Mouse (Mus musculus) limb, embryonic 15.5 days (tissue): ENCODE data around the gene Limk1. TPM values are rescaled to one million over a fixed set of nuclear protein-coding genes. Genes with fewer than 3 reads are reported as not detected.

ENCODE experiments used
- ATAC-seq: fragments of 200-750 bp; cut with Nextera tagmentation; 2 replicates; pipeline ENCODE4 v1.8.0; 2017; ENCODE audit warnings: low read depth, moderate TSS enrichment; ENCODE audit not compliant: insufficient number of reproducible peaks, low FRiP score, low TSS enrichment
- H3K27ac ChIP-seq: fragments of 300-500 bp; sonication (generic); 2 replicates; pipeline ENCODE4 v1.5.1; 2015; ENCODE audit warnings: moderate library complexity, mild to moderate bottlenecking, inconsistent platforms
- H3K27me3 ChIP-seq: fragments of 300-500 bp; sonication (generic); 2 replicates; pipeline ENCODE4 v1.6.1; 2015; ENCODE audit warnings: inconsistent platforms
- H3K36me3 ChIP-seq: fragments of 300-500 bp; sonication (generic); 2 replicates; pipeline ENCODE4 v1.6.1; 2015; ENCODE audit warnings: inconsistent platforms
- H3K4me1 ChIP-seq: fragments of 300-500 bp; sonication (generic); 2 replicates; pipeline ENCODE4 v1.6.1; 2015; ENCODE audit warnings: inconsistent platforms
- H3K4me2 ChIP-seq: fragments of 300-500 bp; sonication (generic); 2 replicates; pipeline ENCODE4 v1.6.1; 2015; ENCODE audit warnings: mild to moderate bottlenecking, inconsistent platforms
- H3K4me3 ChIP-seq: fragments of 300-500 bp; sonication (generic); 2 replicates; pipeline ENCODE4 v1.5.1; 2015; ENCODE audit warnings: mild to moderate bottlenecking, inconsistent platforms
- H3K9ac ChIP-seq: fragments of 300-500 bp; sonication (generic); 2 replicates; pipeline ENCODE4 v1.6.1; 2015; ENCODE audit warnings: inconsistent platforms
- H3K9me3 ChIP-seq: fragments of 300-500 bp; sonication (generic); 2 replicates; pipeline ENCODE4 v1.6.1; 2016; ENCODE audit warnings: inconsistent platforms
- WGBS: fragments of 180-500 bp; shearing (Covaris S2); methylation state at CpG from one replicate; pipeline ENCODE4 v1.1.7; 2015; 5-methylcytosine and 5-hydroxymethylcytosine counted together
- polyA plus RNA-seq: library from polyadenylated mRNA; unstranded; fragments of >200 nt; fragmentation: Nextera tagmentation; extraction: Ambion mirVana; gene quantifications from 2 replicates; pipeline ENCODE4 v1.2.1, GENCODE M21; 2015

Limk1 gene
- polyA plus RNA-seq, 1 experiment from 2014 or later = 7.0 TPM

DNA sequence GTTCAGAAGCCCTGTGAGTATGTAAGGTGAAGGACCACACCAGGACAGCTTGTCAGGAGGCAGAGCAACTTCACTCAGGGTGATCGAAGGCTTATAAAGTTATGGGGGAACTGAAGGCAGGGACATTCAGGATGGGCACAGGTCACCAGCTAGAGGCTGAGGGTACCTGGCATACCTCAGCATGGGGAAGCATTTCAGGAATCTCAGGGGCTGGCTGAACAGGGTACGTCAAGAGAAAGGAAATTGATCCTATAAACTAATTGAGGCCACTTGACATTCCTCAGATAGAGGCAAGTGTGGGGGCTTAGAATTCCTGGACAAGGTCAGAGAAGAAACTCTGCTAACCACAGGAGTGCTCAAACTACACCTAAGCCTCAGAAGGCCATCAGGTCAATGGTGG, 7.1 kb upstream of the Limk1 start:
- Histone ChIP-seq H3K4me2 (no peak overlapping the region), H3K9ac (no peak overlapping the region), H3K27me3 (no peaks in the 10 kb centered on the region), H3K27ac (no peak overlapping the region), H3K4me1 (no peaks in the 10 kb centered on the region), H3K36me3 (no peaks in the 10 kb centered on the region), H3K4me3 (no peak overlapping the region), H3K9me3 (no peaks in the 10 kb centered on the region)
- WGBS = 46% methylated on average over 2 of the region's 2 CpGs
- ATAC-seq = no peak

DNA sequence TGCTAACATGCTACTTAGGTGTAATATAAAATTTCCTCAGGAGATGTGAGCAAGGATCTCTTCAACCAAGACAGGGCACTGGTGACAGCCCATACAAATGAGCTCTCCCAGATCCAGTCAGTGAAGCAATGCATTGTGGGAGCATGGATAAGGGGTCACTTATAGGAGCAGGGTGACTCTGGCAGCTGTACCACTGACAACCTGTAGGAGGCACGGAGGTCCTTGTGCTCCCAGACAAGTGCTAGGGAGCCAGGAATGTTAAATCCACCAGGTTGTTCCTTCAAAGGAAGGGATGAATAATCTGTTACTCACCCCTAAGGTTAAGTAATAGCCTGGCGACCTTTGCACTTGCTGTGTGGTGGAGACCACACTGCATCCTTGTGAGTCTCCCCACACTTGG, 6.7 kb upstream of the Limk1 start:
- Histone ChIP-seq H3K9ac (no peak overlapping the region), H3K4me1 (no peaks in the 10 kb centered on the region), H3K27ac (no peak overlapping the region), H3K36me3 (no peaks in the 10 kb centered on the region), H3K4me3 (no peak overlapping the region), H3K4me2 (no peak overlapping the region), H3K27me3 (no peaks in the 10 kb centered on the region), H3K9me3 (no peaks in the 10 kb centered on the region)
- WGBS = 20% methylated on average over 2 of the region's 2 CpGs
- ATAC-seq = no peak

DNA sequence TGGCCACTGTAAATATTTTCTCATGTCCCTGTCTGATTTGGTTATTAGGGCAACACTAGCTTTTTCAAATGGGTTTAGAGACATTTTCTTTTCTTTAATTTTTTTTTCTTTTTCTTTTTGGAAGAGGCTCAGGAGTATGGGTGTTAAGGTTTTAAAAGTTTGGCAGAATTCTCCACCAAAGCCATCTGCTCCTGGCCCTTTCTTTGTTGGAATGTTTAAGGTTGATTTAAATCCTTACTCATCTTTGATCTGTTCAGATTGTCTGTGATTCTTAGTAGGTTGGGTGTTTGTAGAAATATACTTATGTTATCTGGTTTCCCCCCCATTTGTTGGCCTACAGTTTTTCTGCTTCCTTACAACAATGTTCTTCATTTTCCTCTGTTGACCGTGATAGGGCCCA, 4.3 kb upstream of the Limk1 start:
- WGBS = 94% methylated on average over 1 of the region's 1 CpGs

DNA sequence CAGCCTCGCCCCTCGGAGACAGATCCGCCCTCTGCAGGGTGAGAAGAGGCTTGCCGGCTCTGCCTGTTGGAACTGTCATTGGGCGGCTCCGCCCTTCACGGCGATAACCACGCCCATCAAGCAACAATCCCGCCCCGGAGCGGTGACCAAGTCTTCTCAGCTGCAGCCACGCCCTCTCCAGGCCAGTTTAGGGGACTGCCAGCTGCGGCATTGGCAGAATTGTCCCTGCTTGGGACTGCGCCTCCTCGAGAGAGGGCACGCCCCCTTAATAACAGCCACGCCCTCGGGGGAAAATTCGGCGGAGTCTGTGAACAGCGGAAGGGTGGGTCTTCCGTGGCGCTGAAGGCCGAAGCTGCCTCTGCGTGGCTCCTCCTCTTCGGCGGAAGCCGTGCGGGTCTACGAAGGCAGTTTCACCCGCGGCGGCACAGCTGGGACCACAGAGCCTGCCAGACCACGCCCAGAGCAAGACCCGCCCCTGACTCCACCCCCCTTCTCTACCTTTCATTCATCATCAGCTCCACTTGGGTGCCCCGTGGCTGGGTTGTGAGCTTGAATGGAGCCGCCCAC, 403 bp upstream of the Limk1 start:
- H3K27ac ChIP-seq = peak overlapping the region; percentile 84
- H3K4me3 ChIP-seq = peak overlapping the region; percentile 82
- peak; percentile 96 for ATAC-seq
- 0 out of 2 replicates have a peak, but pooled peaks cover 3% of the 10 kb centered on the region for H3K27me3 ChIP-seq
- H3K9ac ChIP-seq = peak overlapping the region; percentile 17; the same call in 1 of the 2 replicates
- H3K36me3 ChIP-seq = peaks cover 13% of the 10 kb centered on the region
- no peaks in the 10 kb centered on the region for H3K9me3 ChIP-seq
- peaks cover 17% of the 10 kb centered on the region for H3K4me1 ChIP-seq
- under 1% methylated on average over 37 of the region's 38 CpGs for WGBS
- peak overlapping the region; percentile 81 for H3K4me2 ChIP-seq

More for the DNA sequence above, 4.3 kb upstream of the Limk1 start:
- H3K9ac ChIP-seq = no peak overlapping the region
- H3K27me3 ChIP-seq = no peaks in the 10 kb centered on the region
- no peak overlapping the region for H3K4me2 ChIP-seq
- H3K9me3 ChIP-seq = no peaks in the 10 kb centered on the region
- no peak overlapping the region for H3K4me3 ChIP-seq
- H3K36me3 ChIP-seq = no peaks in the 10 kb centered on the region
- peaks cover 8% of the 10 kb centered on the region for H3K4me1 ChIP-seq
- no peak overlapping the region for H3K27ac ChIP-seq
- ATAC-seq = no peak

DNA sequence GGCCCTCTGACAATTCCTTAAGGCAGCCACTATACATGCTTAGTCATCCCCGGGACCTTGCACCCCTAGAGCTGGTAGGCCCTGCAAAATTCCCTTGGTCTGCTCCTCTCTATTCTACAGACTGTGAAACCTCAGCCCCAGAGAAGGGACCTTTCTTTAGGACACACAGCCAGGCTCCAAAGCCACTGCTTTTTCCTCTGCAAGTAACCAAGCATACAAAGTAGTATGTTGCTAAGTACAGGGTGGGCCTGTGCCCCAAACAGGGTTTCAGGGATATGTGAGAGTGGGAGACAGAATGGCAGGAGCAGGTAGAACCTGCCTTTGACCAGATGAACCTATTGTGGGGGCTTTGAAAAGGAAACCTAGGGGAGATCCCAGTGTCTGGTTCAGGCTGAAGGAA, 1.2 kb downstream of the Limk1 start:
- H3K4me3 ChIP-seq = peak overlapping the region; percentile 82
- 81% methylated on average over 1 of the region's 1 CpGs for WGBS
- H3K9me3 ChIP-seq = no peaks in the 10 kb centered on the region
- peaks cover 13% of the 10 kb centered on the region for H3K36me3 ChIP-seq
- ATAC-seq = no peak
- H3K27me3 ChIP-seq = 0 out of 2 replicates have a peak, but pooled peaks cover 3% of the 10 kb centered on the region
- peak overlapping the region; percentile 81 for H3K4me2 ChIP-seq
- peaks cover 17% of the 10 kb centered on the region for H3K4me1 ChIP-seq
- H3K9ac ChIP-seq = 0 out of 2 replicates have a peak overlapping the region, but pooled peaks have one; percentile 76
- H3K27ac ChIP-seq = no peak overlapping the region

DNA sequence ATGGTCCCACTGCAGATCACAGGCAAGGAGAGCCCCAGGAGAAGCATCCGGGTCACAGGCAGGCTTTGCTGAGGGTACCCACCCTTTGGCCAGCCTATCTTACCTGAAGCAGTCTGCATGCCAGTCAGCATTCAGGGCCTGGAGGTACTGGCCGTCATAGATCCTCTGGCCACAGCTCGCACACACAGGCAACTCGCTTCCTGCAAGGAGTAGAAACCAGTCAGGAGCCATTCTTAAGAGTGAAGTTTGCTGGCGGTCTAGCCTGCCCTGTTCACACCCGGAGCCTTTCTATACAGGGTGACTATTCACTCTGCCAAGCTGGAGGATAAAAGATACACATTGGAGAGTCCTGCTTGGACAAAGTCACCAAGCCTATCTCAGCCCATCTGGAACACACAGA, 1.9 kb downstream of the Limk1 start:
- Histone ChIP-seq H3K4me1 (peaks cover 17% of the 10 kb centered on the region), H3K4me3 (no peak overlapping the region), H3K4me2 (no peak overlapping the region), H3K27me3 (0 out of 2 replicates have a peak, but pooled peaks cover 3% of the 10 kb centered on the region), H3K36me3 (peaks cover 13% of the 10 kb centered on the region), H3K27ac (no peak overlapping the region), H3K9ac (no peak overlapping the region), H3K9me3 (no peaks in the 10 kb centered on the region)
- 87% methylated on average over 6 of the region's 6 CpGs for WGBS
- ATAC-seq = no peak

DNA sequence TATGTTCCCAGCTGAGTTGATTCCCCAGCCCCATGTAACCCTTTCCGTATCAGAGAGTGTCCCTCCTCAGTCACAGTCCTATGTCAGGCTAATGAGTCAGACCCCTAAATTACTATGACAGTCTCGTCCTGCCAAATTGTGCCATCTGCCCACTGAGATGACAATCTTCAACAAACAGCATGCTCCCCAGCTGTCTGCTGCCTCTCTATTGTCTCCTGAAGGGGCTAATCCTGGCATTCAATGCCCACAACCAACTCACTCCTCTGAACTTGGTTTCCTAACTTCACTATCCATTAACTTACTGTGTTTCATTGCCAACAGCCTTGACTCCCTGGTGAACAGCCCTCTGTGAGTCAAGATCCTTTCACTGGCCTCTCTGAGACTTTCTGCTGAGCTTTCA, 4.0 kb downstream of the Limk1 start:
- no peak overlapping the region for H3K4me3 ChIP-seq
- no peak overlapping the region for H3K9ac ChIP-seq
- H3K4me1 ChIP-seq = peaks cover 19% of the 10 kb centered on the region
- peaks cover 13% of the 10 kb centered on the region for H3K36me3 ChIP-seq
- H3K4me2 ChIP-seq = no peak overlapping the region
- H3K27me3 ChIP-seq = 0 out of 2 replicates have a peak, but pooled peaks cover 3% of the 10 kb centered on the region
- whole genome bisulfite sequencing = 74% methylated on average over 2 of the region's 2 CpGs
- no peaks in the 10 kb centered on the region for H3K9me3 ChIP-seq
- H3K27ac ChIP-seq = no peak overlapping the region
- no peak for ATAC-seq

DNA sequence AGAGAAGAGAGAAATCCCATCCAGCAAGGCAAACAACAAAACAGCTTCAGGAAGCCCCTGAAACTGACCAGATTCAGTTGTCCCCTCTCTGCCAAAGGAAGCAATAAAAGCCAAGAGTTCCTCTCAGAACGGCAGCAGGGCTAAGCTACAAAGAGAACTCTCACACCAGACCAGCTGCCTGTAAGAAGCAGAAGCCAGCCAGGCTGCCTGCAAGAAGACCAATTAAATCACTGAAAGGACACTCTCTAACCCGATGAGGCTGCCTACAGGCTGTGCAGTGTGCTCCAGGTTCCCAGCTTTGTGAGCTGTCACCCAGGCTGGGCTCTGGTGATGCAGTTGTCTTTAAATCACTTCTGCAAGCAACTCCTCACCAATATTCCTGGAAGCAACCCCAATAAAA, 4.6 kb downstream of the Limk1 start:
- no peak overlapping the region for H3K27ac ChIP-seq
- no peak for ATAC-seq
- 35% methylated on average over 2 of the region's 2 CpGs for WGBS

DNA sequence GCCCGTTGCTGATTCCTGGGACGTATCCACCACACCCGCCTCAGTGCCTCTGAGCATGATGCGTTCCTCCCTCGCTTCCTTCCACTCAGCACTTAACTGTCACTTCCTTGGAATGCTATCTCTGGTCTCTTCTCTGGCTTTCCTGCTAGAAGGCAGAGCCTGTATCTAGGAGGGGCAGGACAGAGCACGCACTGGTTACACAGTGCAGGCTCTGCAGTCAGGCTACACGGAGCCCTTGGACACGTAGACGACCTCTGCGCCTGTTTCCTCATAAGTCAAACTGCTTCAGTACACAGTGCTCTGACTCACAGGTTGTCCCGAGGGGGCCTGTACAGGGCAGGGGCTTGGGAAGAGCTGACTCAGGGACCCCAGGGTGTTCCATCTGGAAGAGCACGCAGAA, 8.2 kb downstream of the Limk1 start:
- no peaks in the 10 kb centered on the region for H3K27me3 ChIP-seq

More for the DNA sequence above, 4.6 kb downstream of the Limk1 start:
- Histone ChIP-seq H3K27me3 (0 out of 2 replicates have a peak, but pooled peaks cover 3% of the 10 kb centered on the region), H3K4me1 (peaks cover 21% of the 10 kb centered on the region), H3K4me3 (no peak overlapping the region), H3K36me3 (peaks cover 13% of the 10 kb centered on the region), H3K4me2 (no peak overlapping the region), H3K9me3 (no peaks in the 10 kb centered on the region), H3K9ac (no peak overlapping the region)

DNA sequence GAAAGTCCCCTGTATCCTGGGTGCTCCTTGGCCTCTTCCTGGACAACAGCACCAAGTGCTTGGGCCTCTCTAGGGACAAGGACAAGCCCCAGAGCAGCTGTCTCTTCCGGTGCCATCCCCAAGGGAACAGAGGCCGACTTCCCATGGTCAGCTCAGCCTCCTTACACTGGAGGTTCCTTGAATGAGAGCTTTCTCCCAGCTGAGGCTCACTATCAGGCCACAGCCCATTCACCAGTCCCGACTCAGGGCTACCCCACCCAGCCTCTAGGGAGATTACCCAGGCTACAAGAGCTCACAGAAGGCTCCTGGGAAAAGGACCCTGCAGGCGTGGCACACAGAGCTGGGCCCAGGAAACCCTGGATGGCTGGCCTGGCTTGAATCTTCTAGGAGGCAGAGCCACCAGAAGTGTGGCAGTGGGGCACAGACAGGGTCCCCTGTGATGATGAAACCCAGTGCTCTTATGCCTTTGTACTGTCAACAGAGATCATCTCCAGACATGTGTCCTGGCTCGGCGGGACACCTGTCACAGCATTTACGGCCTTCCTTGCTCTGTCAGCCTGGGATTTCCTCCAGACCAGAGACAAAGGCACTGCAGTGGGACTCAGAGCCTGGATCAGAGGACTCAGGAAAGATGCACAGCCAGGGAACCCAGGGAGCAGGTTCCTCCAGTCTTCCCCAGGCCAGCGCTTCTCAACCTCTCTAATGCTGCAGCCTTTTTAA, 9.4 kb downstream of the Limk1 start:
- Histone ChIP-seq H3K4me2 (no peak overlapping the region), H3K36me3 (no peaks in the 10 kb centered on the region), H3K9me3 (no peaks in the 10 kb centered on the region), H3K27ac (no peak overlapping the region), H3K4me3 (no peak overlapping the region), H3K4me1 (peaks cover 35% of the 10 kb centered on the region), H3K27me3 (no peaks in the 10 kb centered on the region), H3K9ac (no peak overlapping the region)
- no peak for ATAC-seq
- WGBS = 52% methylated on average over 8 of the region's 8 CpGs

More for the DNA sequence above, 8.2 kb downstream of the Limk1 start:
- peaks cover 35% of the 10 kb centered on the region for H3K4me1 ChIP-seq
- H3K9me3 ChIP-seq = no peaks in the 10 kb centered on the region
- no peak overlapping the region for H3K4me3 ChIP-seq
- no peak overlapping the region for H3K4me2 ChIP-seq
- H3K9ac ChIP-seq = no peak overlapping the region
- H3K27ac ChIP-seq = no peak overlapping the region
- H3K36me3 ChIP-seq = 0 out of 2 replicates have a peak, but pooled peaks cover 5% of the 10 kb centered on the region
- WGBS = 64% methylated on average over 12 of the region's 12 CpGs
- no peak for ATAC-seq

DNA sequence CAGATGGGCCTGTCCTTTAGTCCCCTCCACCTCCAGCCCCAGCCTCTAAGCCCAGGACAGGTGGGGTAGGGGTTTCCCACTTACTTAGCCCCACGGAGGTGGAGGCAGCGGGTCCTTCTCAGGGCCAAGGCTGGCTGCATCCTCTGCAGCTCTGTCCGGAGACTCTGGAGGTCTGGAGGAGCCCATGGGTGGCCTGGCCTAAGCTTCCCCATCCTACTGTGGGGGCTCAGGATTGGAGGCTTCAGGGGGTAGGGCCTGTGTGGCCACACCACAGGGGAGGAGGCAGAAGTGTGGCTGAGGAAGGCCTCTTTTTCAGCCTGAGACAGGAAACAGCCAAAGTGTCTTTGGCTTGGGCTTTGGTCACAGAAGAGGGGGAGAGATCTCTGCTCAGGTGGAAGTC, 10.4 kb downstream of the Limk1 start:
- Histone ChIP-seq H3K9ac (no peak overlapping the region), H3K4me3 (no peak overlapping the region), H3K9me3 (no peaks in the 10 kb centered on the region), H3K4me1 (peaks cover 35% of the 10 kb centered on the region), H3K27me3 (no peaks in the 10 kb centered on the region), H3K36me3 (peaks cover 2% of the 10 kb centered on the region), H3K4me2 (no peak overlapping the region), H3K27ac (no peak overlapping the region)
- ATAC-seq = no peak
- 81% methylated on average over 3 of the region's 3 CpGs for WGBS

DNA sequence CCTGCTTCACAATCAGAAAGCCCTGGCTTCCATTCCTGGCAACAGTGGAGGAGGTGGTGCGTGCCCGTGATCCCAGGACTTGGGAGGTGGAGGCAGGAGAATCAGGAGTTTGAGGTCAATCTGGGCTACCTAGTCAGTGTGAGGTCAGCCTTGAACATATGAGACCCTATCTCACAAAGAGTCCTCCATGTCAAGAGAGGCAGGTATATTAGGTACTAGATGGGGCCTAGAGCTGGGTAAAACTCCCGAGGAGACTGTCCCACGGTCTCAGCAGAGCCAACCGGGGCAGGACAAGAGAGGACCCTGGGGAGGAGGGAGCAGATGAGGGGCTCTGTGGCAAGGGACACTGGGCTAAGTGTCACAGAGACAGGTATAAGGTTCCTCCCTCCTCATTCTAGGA, 10.9 kb downstream of the Limk1 start:
- WGBS = 82% methylated on average over 5 of the region's 5 CpGs
- ATAC-seq = no peak
- no peaks in the 10 kb centered on the region for H3K27me3 ChIP-seq
- H3K9ac ChIP-seq = no peak overlapping the region
- H3K27ac ChIP-seq = no peak overlapping the region
- H3K4me1 ChIP-seq = peaks cover 35% of the 10 kb centered on the region
- H3K9me3 ChIP-seq = no peaks in the 10 kb centered on the region
- peaks cover 8% of the 10 kb centered on the region for H3K36me3 ChIP-seq
- H3K4me2 ChIP-seq = no peak overlapping the region
- no peak overlapping the region for H3K4me3 ChIP-seq
